Mouse (Mus musculus) forebrain, embryonic 15.5 days (tissue): ENCODE measurements around the gene 1700028P14Rik. TPM values are rescaled to one million over a fixed set of nuclear protein-coding genes. Genes with fewer than 3 reads are reported as not detected.

Experiments
- ATAC-seq: fragments of 200-750 bp; cut with Nextera tagmentation; replicated peaks from 2 replicates; pipeline ENCODE4 v1.8.0; 2017; ENCODE audit warnings: mild to moderate bottlenecking, moderate TSS enrichment, moderate library complexity
- H3K27ac ChIP-seq: fragments of 300-500 bp; sonication (generic); replicated peaks from 2 replicates; pipeline ENCODE4 v1.5.1; 2015; ENCODE audit warnings: mild to moderate bottlenecking, inconsistent platforms
- H3K27me3 ChIP-seq: fragments of 300-500 bp; sonication (generic); 2 replicates; pipeline ENCODE4 v1.6.1; 2015; ENCODE audit warnings: inconsistent platforms
- H3K36me3 ChIP-seq: fragments of 300-500 bp; sonication (generic); 2 replicates; pipeline ENCODE4 v1.6.1; 2015; ENCODE audit warnings: mild to moderate bottlenecking, inconsistent platforms
- H3K4me1 ChIP-seq: fragments of 300-500 bp; sonication (generic); 2 replicates; pipeline ENCODE4 v1.6.1; 2015; ENCODE audit warnings: inconsistent platforms
- H3K4me2 ChIP-seq: fragments of 300-500 bp; sonication (generic); replicated peaks from 2 replicates; pipeline ENCODE4 v1.6.1; 2015; ENCODE audit warnings: mild to moderate bottlenecking, inconsistent platforms
- H3K4me3 ChIP-seq: fragments of 300-500 bp; sonication (generic); 2 replicates; pipeline ENCODE4 v1.5.1; 2015; ENCODE audit warnings: mild to moderate bottlenecking, inconsistent platforms
- H3K9ac ChIP-seq: fragments of 300-500 bp; sonication (generic); replicated peaks from 2 replicates; pipeline ENCODE4 v1.6.1; 2015; ENCODE audit warnings: mild to moderate bottlenecking, inconsistent platforms
- H3K9me3 ChIP-seq: fragments of 300-500 bp; sonication (generic); 2 replicates; pipeline ENCODE4 v1.6.1; 2016; ENCODE audit warnings: inconsistent platforms
- WGBS: fragments of 180-500 bp; shearing (Covaris S2); methylation state at CpG from one replicate; pipeline ENCODE4 v1.1.7; 2015; ENCODE audit warnings: mixed read lengths; 5-methylcytosine and 5-hydroxymethylcytosine counted together
- polyA plus RNA-seq: library from polyadenylated mRNA; unstranded; fragments of >200 nt; fragmentation: Nextera tagmentation; extraction: Ambion mirVana; gene quantifications from 2 replicates; pipeline ENCODE4 v1.2.1, GENCODE M21; 2015

The 1700028P14Rik gene
- polyA plus RNA-seq, 1 experiment from 2014 or later = 1.3 TPM

DNA sequence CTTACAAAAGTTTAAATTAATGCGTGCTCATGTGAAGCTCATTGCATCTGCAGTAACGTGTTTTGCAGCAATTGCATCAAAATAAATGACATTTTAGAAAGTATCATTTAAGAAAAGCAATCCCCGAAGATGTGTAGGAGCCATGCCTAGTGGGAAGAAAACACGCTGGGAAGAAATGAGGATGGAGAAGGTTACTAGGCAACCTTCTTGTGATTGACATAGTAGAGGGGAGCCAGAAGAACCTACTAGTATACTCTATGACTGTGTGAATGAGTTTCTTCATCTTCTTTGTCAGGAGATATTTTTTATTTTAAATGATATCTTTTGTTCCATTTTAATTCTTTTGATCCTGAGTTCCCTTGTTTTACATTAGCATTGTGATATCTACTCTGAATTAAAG, 5.7 kb upstream of the 1700028P14Rik start:
- Histone ChIP-seq H3K4me3 (no peak overlapping the region), H3K9me3 (no peaks in the 10 kb centered on the region), H3K27ac (no peak overlapping the region), H3K4me1 (no peaks in the 10 kb centered on the region), H3K4me2 (no peak overlapping the region), H3K36me3 (no peaks in the 10 kb centered on the region), H3K9ac (no peak overlapping the region), H3K27me3 (no peaks in the 10 kb centered on the region)
- no peak for ATAC-seq
- WGBS = 78% methylated on average over 4 of the region's 4 CpGs

- Histone ChIP-seq H3K4me1 (no peaks in the 10 kb centered on the region), H3K36me3 (no peaks in the 10 kb centered on the region), H3K4me2 (no peak overlapping the region), H3K9me3 (no peaks in the 10 kb centered on the region), H3K27me3 (no peaks in the 10 kb centered on the region), H3K4me3 (no peak overlapping the region), H3K27ac (no peak overlapping the region), H3K9ac (no peak overlapping the region)
- WGBS = 75% methylated on average over 12 of the region's 12 CpGs
- ATAC-seq = no peak
Measured at GRCm38 (mm10) chr19:23657261-23657932, 4.8 kb upstream of the 1700028P14Rik start.

DNA sequence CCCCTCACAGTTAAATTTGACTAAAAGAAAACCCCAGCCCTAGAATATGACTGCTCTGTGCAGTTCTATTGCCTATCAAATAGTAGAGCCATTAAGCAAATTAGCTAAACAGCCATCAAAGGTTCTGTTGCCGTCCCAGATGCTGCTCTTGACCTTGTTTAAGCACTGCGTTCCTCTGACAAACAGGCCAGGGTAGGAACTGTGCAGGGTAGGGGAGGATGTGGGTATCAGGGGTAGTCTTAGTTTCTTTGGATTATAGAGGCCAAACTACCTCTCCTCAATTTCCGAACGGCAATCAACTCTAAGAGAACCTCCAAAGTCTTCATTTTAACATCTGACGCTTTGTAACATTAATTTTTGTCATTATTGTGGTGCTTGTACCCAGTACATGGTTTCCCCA, 542 bp upstream of the 1700028P14Rik start:
- no peaks in the 10 kb centered on the region for H3K27me3 ChIP-seq
- no peak overlapping the region for H3K9ac ChIP-seq
- H3K36me3 ChIP-seq = no peaks in the 10 kb centered on the region
- H3K4me2 ChIP-seq = no peak overlapping the region
- H3K27ac ChIP-seq = no peak overlapping the region
- WGBS = 90% methylated on average over 5 of the region's 5 CpGs
- no peak; the same call in 1 of the 2 replicates for ATAC-seq
- no peaks in the 10 kb centered on the region for H3K4me1 ChIP-seq
- H3K9me3 ChIP-seq = no peaks in the 10 kb centered on the region
- H3K4me3 ChIP-seq = no peak overlapping the region

DNA sequence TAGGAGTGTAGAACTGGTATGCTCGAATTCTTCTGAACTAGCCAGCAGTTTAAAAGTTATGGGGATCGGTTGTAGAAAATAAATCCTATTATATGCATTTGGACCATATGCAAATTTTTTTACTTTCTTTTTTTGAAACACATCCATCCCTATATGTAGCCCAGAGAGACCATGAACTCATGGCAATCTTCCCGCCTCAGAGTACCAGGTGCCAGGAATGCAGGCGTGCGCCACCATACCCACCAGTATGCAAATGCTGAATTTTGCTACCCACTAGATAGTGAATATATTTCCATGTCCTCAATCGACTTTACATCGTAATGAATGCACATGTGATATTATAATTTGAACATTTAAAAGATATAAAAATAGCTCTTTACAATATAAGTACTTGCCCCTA, 5.3 kb downstream of the 1700028P14Rik start:
- Histone ChIP-seq H3K9me3 (no peaks in the 10 kb centered on the region), H3K36me3 (no peaks in the 10 kb centered on the region), H3K27ac (no peak overlapping the region), H3K4me1 (no peaks in the 10 kb centered on the region), H3K27me3 (no peaks in the 10 kb centered on the region), H3K4me3 (no peak overlapping the region), H3K9ac (no peak overlapping the region), H3K4me2 (no peak overlapping the region)
- 91% methylated on average over 7 of the region's 7 CpGs for WGBS
- ATAC-seq = no peak

- H3K9me3 ChIP-seq = no peaks in the 10 kb centered on the region
- no peak overlapping the region for H3K4me3 ChIP-seq
- H3K4me1 ChIP-seq = no peaks in the 10 kb centered on the region
- H3K36me3 ChIP-seq = no peaks in the 10 kb centered on the region
- no peak overlapping the region for H3K4me2 ChIP-seq
- no peak for ATAC-seq
- no peak overlapping the region for H3K27ac ChIP-seq
- WGBS = 59% methylated on average over 7 of the region's 7 CpGs
- no peaks in the 10 kb centered on the region for H3K27me3 ChIP-seq
- no peak overlapping the region for H3K9ac ChIP-seq
Measured at GRCm38 (mm10) chr19:23645347-23645746, 7.3 kb downstream of the 1700028P14Rik start.

DNA sequence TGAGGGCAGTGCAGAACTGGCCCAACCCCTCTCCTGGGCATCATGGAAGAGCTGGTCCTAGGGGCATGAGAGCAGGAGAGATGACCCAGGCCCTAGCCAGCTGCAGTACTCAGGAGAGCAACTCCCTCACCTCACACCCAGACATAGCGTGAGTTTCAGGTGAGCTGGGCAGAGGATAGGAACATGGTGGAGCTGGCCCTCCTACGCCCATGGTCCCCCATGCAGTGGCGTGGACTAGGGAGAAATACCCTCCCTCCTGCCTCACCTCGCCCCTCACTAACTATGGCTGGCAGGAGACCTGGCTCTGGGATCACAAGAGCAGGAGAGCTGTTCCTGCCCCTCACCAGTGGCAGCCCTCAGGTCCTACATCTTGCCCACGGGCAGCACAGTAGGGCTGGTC, 8.8 kb downstream of the 1700028P14Rik start:
- H3K27me3 ChIP-seq = no peaks in the 10 kb centered on the region
- 94% methylated on average over 5 of the region's 5 CpGs for WGBS
- H3K4me3 ChIP-seq = no peak overlapping the region
- no peaks in the 10 kb centered on the region for H3K9me3 ChIP-seq
- H3K36me3 ChIP-seq = no peaks in the 10 kb centered on the region
- no peak overlapping the region for H3K9ac ChIP-seq
- H3K4me1 ChIP-seq = no peaks in the 10 kb centered on the region
- no peak overlapping the region for H3K4me2 ChIP-seq
- ATAC-seq = no peak
- H3K27ac ChIP-seq = no peak overlapping the region

- no peak overlapping the region for H3K27ac ChIP-seq
- no peak overlapping the region for H3K4me2 ChIP-seq
- no peak overlapping the region for H3K9ac ChIP-seq
- no peaks in the 10 kb centered on the region for H3K9me3 ChIP-seq
- no peaks in the 10 kb centered on the region for H3K27me3 ChIP-seq
- H3K4me1 ChIP-seq = no peaks in the 10 kb centered on the region
- no peak for ATAC-seq
- no peaks in the 10 kb centered on the region for H3K36me3 ChIP-seq
- H3K4me3 ChIP-seq = no peak overlapping the region
- 23% methylated on average over 5 of the region's 5 CpGs for WGBS
Measured at GRCm38 (mm10) chr19:23636786-23637185, 15.8 kb downstream of the 1700028P14Rik start.

GRCm38 (mm10) chr19:23631611-23632492, 20.8 kb downstream of the 1700028P14Rik start:
- H3K36me3 ChIP-seq = no peaks in the 10 kb centered on the region
- H3K27ac ChIP-seq = peak overlapping the region; percentile 55; the same call in 1 of the 2 replicates
- no peak overlapping the region for H3K4me2 ChIP-seq
- no peak overlapping the region for H3K9ac ChIP-seq
- ATAC-seq = peak; percentile 53; the same call in 1 of the 2 replicates
- H3K27me3 ChIP-seq = no peaks in the 10 kb centered on the region
- no peak overlapping the region for H3K4me3 ChIP-seq
- 68% methylated on average over 11 of the region's 11 CpGs for WGBS
- H3K4me1 ChIP-seq = no peaks in the 10 kb centered on the region
- no peaks in the 10 kb centered on the region for H3K9me3 ChIP-seq

DNA sequence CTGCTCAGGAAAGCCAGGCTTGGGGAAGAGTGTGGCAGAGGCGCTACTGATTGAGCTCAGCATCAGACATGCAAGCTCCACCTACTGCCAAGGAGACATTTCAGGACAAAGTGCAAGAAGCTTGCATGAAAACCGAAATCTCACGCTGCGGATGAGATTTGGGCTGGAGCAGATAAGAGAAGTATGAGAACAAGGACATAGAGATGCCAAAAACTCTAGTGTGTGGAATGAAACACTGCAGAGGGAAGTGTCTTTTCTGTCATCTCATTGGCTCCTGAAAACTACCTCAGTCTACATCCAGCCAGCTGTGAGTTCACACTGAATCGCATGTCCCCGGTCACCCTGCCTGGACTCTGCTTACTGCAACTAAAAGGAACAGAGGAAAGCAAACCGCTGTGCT, 38.3 kb downstream of the 1700028P14Rik start:
- Histone ChIP-seq H3K9me3 (no peaks in the 10 kb centered on the region), H3K4me3 (no peak overlapping the region), H3K9ac (no peak overlapping the region), H3K27me3 (no peaks in the 10 kb centered on the region), H3K4me1 (no peaks in the 10 kb centered on the region), H3K36me3 (no peaks in the 10 kb centered on the region), H3K4me2 (no peak overlapping the region), H3K27ac (no peak overlapping the region)
- ATAC-seq = no peak
- WGBS = 95% methylated on average over 7 of the region's 7 CpGs

- H3K27me3 ChIP-seq = no peaks in the 10 kb centered on the region
- WGBS = 83% methylated on average over 4 of the region's 4 CpGs
- H3K4me1 ChIP-seq = no peaks in the 10 kb centered on the region
- no peak overlapping the region for H3K27ac ChIP-seq
- H3K4me3 ChIP-seq = no peak overlapping the region
- no peak for ATAC-seq
- H3K4me2 ChIP-seq = no peak overlapping the region
- H3K9ac ChIP-seq = no peak overlapping the region
- no peaks in the 10 kb centered on the region for H3K36me3 ChIP-seq
- no peaks in the 10 kb centered on the region for H3K9me3 ChIP-seq
Measured at GRCm38 (mm10) chr19:23609724-23610123, 42.9 kb downstream of the 1700028P14Rik start.

GRCm38 (mm10) chr19:23607951-23608350, 44.7 kb downstream of the 1700028P14Rik start:
- H3K9me3 ChIP-seq = no peaks in the 10 kb centered on the region
- no peaks in the 10 kb centered on the region for H3K4me1 ChIP-seq
- no peak overlapping the region for H3K4me2 ChIP-seq
- WGBS = 84% methylated on average over 2 of the region's 2 CpGs
- H3K27ac ChIP-seq = no peak overlapping the region
- ATAC-seq = no peak
- H3K4me3 ChIP-seq = no peak overlapping the region
- no peaks in the 10 kb centered on the region for H3K36me3 ChIP-seq
- no peak overlapping the region for H3K9ac ChIP-seq
- H3K27me3 ChIP-seq = no peaks in the 10 kb centered on the region

DNA sequence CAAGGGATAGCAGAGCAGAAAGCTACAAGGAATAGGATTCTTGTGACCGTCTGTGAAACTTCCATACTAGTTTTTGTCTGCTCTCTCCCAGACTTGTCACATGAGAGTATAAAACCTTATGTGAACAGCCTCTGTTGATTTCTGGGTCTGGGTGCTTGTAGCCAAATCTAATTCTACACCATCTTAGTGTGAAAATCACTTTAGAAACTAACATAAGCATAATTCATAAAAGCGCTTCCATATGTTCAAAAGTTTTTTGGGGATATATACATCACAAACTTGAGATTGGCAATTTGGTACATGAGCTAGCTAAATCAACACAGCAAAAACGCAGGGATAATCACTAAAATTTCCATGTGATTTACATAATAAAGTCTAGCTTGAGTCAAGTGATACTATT, 57.7 kb downstream of the 1700028P14Rik start:
- H3K27ac ChIP-seq = peak overlapping the region; percentile 37; the same call in 1 of the 2 replicates
- no peaks in the 10 kb centered on the region for H3K27me3 ChIP-seq
- H3K4me3 ChIP-seq = no peak overlapping the region
- H3K9me3 ChIP-seq = no peaks in the 10 kb centered on the region
- ATAC-seq = no peak; the same call in 1 of the 2 replicates
- 77% methylated on average over 3 of the region's 3 CpGs for WGBS
- H3K36me3 ChIP-seq = no peaks in the 10 kb centered on the region
- H3K4me2 ChIP-seq = no peak overlapping the region
- H3K4me1 ChIP-seq = no peaks in the 10 kb centered on the region
- no peak overlapping the region for H3K9ac ChIP-seq
